Mouse (Mus musculus) kidney, postnatal 0 days (tissue): Measurements from ENCODE around the gene Dock6. TPM values are rescaled to one million over a fixed set of nuclear protein-coding genes. Genes with fewer than 3 reads are reported as not detected.
A peak's percentile ranks its signal among the peaks of the same experiment; 100 is the strongest.
"Not testable (repeated sequence)": the region's sequence is repeated elsewhere in the genome, so short reads cannot be mapped to it uniquely, and the experiment has no call there.

Experiments
- ATAC-seq: fragments of 200-750 bp; cut with Nextera tagmentation; replicated peaks from 2 replicates; pipeline ENCODE4 v1.8.0; 2017; ENCODE audit warnings: low read depth, moderate number of reproducible peaks, moderate TSS enrichment, moderate library complexity; ENCODE audit not compliant: low FRiP score
- DNase-seq: peaks from one replicate; pipeline ENCODE4 v3.0.0-alpha.2; 2016; ENCODE audit warnings: low spot score
- H3K27ac ChIP-seq: fragments of 300-500 bp; sonication (generic); 2 replicates; pipeline ENCODE4 v1.5.1; 2014; ENCODE audit warnings: mild to moderate bottlenecking
- H3K27me3 ChIP-seq: fragments of 300-500 bp; sonication (generic); 2 replicates; pipeline ENCODE4 v1.6.1; 2014; ENCODE audit warnings: low read length, mixed read lengths; ENCODE audit not compliant: insufficient read depth
- H3K36me3 ChIP-seq: fragments of 300-500 bp; sonication (generic); 2 replicates; pipeline ENCODE4 v1.6.1; 2014; ENCODE audit warnings: low read length, mixed read lengths; ENCODE audit not compliant: insufficient read depth
- H3K4me1 ChIP-seq: fragments of 300-500 bp; sonication (generic); replicated peaks from 2 replicates; pipeline ENCODE4 v1.6.1; 2014; ENCODE audit warnings: antibody characterized with exemption, low read length, mixed read lengths; ENCODE audit not compliant: insufficient read depth
- H3K4me2 ChIP-seq: fragments of 300-500 bp; sonication (generic); 2 replicates; pipeline ENCODE4 v1.6.1; 2014; ENCODE audit warnings: mild to moderate bottlenecking, low read length, moderate library complexity, mixed read lengths
- H3K4me3 ChIP-seq: fragments of 300-500 bp; sonication (generic); replicated peaks from 2 replicates; pipeline ENCODE4 v1.5.1; 2014; ENCODE audit warnings: low read depth, low read length
- H3K9ac ChIP-seq: fragments of 300-500 bp; sonication (generic); 2 replicates; pipeline ENCODE4 v1.6.1; 2014; ENCODE audit warnings: low read depth, low read length
- H3K9me3 ChIP-seq: fragments of 300-500 bp; sonication (generic); replicated peaks from 2 replicates; pipeline ENCODE4 v1.6.1; 2016; ENCODE audit warnings: low read length, inconsistent platforms, mixed read lengths
- CTCF ChIP-seq: IDR thresholded peaks from 2 replicates; pipeline ENCODE4 v1.5.1; 2016; ENCODE audit warnings: antibody characterized with exemption, low read depth, mild to moderate bottlenecking, moderate library complexity
- WGBS: fragments of 180-500 bp; shearing (Covaris S2); extraction: QIAGEN DNeasy Blood & Tissue Kit; methylation state at CpG from one replicate; pipeline ENCODE4 v1.1.7; 2014; 5-methylcytosine and 5-hydroxymethylcytosine counted together
- polyA plus RNA-seq: library from polyadenylated mRNA; unstranded; fragments of >200 nt; fragmentation: Nextera tagmentation; extraction: Ambion mirVana; gene quantifications from 2 replicates; pipeline ENCODE4 v1.2.1, GENCODE M21; 2015

Dock6 gene
- polyA plus RNA-seq, 1 experiment from 2014 or later = 28.3 TPM

DNA sequence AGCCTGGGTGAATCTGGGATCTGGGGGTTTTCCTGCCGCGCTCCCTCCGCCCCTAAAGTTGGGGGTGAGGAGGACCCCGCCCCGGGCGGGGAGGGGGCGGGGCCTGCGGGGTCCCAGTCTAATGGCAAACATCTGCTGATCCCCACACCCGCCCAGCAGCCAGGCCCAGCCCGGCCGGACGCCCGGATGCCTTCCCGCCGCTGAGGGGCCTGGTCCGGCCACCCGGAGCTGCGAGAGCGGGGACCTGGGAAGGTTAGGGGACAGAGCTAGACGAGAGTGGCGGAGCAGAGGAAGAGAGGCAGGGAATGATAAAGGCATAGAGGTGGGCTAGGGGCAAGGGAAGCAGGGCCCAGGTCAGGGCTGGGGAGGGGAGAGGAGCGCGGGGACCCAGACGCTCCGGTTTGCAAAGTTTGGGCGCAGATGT lies 54.5 kb downstream of the Dock6 start:
- peak overlapping the region; percentile 80 for H3K9ac ChIP-seq
- WGBS = 1% methylated on average over 25 of the region's 26 CpGs
- no peaks in the 10 kb centered on the region for H3K27me3 ChIP-seq
- peak overlapping the region; percentile 92 for H3K27ac ChIP-seq
- peaks cover 14% of the 10 kb centered on the region for H3K4me1 ChIP-seq
- TF ChIP-seq CTCF = no peak
- H3K4me2 ChIP-seq = peak overlapping the region; percentile 69
- peak overlapping the region; percentile 76 for H3K4me3 ChIP-seq
- DNase-seq (peak; percentile 77), ATAC-seq (peak; percentile 62)
- no peaks in the 10 kb centered on the region for H3K9me3 ChIP-seq
- H3K36me3 ChIP-seq = peaks cover 25% of the 10 kb centered on the region

DNA sequence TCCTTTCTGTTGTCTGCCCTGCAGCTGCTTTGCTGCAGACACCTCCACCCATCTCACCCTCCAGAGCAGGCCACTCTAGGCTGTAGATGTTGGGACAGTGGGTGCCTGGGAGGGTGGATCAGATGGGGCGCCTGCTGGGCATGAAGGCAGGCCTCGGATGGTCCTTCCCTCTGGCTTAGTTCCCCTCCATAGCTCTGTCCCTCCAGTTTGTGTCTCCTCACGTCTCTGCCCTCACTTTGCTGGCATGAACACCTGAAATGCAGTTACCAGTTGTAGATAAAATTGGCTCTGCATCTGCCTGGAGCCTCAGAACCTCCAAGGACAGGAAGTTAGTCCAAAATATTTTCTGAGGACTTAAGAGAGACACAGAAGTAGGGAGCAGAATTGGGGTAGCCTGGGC lies 55.5 kb downstream of the Dock6 start:
- no peak for DNase-seq
- WGBS = 59% methylated on average over 3 of the region's 3 CpGs
- Histone ChIP-seq H3K4me1 (peaks cover 22% of the 10 kb centered on the region), H3K27me3 (no peaks in the 10 kb centered on the region), H3K4me3 (peak overlapping the region; percentile 76; the same call in 1 of the 2 replicates), H3K27ac (no peak overlapping the region), H3K36me3 (peaks cover 25% of the 10 kb centered on the region), H3K9ac (0 out of 2 replicates have a peak overlapping the region, but pooled peaks have one; percentile 40), H3K9me3 (no peaks in the 10 kb centered on the region), H3K4me2 (peak overlapping the region; percentile 69)
- no peak for TF ChIP-seq CTCF
- ATAC-seq = no peak

DNA sequence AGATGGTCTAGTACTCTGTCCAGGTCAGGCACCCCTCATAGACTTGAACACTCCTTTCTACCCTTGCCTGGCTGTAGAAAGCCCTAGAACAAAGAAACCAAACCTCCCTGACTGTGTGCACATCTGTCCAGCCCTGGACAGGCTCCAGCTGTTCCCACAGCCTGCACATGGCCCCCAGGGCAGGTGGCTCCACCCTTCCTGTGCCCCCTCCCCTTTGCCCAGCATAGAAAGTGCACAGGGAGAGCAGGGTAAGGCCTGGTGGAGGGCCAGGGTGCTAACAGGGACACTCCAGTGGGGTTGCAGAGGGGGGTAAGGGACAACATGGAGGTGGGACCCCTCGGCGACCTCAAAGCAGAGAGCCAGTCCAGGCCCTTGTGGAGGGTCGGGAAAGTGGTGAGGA lies 56.2 kb downstream of the Dock6 start:
- Histone ChIP-seq H3K9me3 (no peaks in the 10 kb centered on the region), H3K27me3 (no peaks in the 10 kb centered on the region), H3K4me1 (peaks cover 22% of the 10 kb centered on the region), H3K36me3 (peaks cover 25% of the 10 kb centered on the region), H3K4me3 (peak overlapping the region; percentile 18; the same call in 1 of the 2 replicates), H3K27ac (peak overlapping the region; percentile 63), H3K4me2 (peak overlapping the region; percentile 69), H3K9ac (peak overlapping the region; percentile 40; the same call in 1 of the 2 replicates)
- TF ChIP-seq CTCF = no peak
- peak; percentile 33 for DNase-seq
- WGBS = 44% methylated on average over 3 of the region's 3 CpGs
- no peak for ATAC-seq

DNA sequence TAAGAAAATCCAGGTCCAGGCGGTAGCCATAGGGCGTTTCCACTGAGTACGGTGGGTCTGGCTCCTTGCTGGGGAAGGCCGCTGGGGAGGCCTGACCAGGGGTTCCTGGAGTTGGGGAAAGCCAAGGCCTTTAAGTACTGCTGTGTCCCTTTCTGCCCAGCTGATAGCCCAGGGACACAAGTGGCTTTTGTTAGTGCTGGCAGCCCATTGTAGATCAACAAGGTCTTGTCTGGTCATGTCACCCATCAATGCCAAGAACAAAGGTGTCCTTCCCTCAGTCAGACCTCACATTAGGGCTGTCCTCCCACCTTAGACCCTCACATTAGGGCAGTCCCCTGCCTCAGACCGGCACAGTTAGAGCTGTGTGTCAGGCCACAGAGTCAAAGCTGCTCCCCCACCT lies 56.9 kb downstream of the Dock6 start:
- H3K4me2 ChIP-seq = peak overlapping the region; percentile 69
- no peak for DNase-seq
- TF ChIP-seq CTCF = no peak
- H3K27me3 ChIP-seq = no peaks in the 10 kb centered on the region
- H3K4me3 ChIP-seq = no peak overlapping the region
- H3K9ac ChIP-seq = no peak overlapping the region
- no peak for ATAC-seq
- H3K9me3 ChIP-seq = no peaks in the 10 kb centered on the region
- no peak overlapping the region for H3K27ac ChIP-seq
- peaks cover 22% of the 10 kb centered on the region for H3K4me1 ChIP-seq
- peaks cover 25% of the 10 kb centered on the region for H3K36me3 ChIP-seq
- WGBS = 77% methylated on average over 5 of the region's 5 CpGs

DNA sequence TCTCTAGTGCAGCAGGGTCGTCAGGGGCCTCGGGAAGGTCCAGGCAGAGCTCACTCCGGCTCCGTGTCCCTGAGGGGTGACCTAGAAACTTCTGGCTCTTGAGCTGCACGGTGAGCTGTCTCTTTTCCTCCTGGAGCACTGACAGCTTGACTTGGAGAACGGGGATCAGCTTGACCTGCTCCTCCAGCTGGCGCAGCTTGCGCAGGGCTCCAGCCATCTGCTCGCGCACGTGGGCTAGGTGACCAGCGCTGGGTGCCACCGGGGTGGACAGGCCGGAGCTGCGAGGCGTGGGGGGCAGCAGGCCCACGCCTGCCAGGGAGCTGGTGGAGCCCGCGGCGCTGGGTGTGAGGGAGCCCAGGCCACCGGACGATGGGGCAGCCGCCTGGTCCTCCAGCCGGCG lies 57.5 kb downstream of the Dock6 start:
- DNase-seq (no peak), ATAC-seq (no peak)
- H3K27me3 ChIP-seq = no peaks in the 10 kb centered on the region
- H3K9me3 ChIP-seq = no peaks in the 10 kb centered on the region
- WGBS = 96% methylated on average over 25 of the region's 25 CpGs
- H3K4me2 ChIP-seq = no peak overlapping the region
- H3K27ac ChIP-seq = no peak overlapping the region
- TF ChIP-seq CTCF = no peak
- H3K4me3 ChIP-seq = no peak overlapping the region
- peaks cover 26% of the 10 kb centered on the region for H3K4me1 ChIP-seq
- peaks cover 25% of the 10 kb centered on the region for H3K36me3 ChIP-seq
- no peak overlapping the region for H3K9ac ChIP-seq

DNA sequence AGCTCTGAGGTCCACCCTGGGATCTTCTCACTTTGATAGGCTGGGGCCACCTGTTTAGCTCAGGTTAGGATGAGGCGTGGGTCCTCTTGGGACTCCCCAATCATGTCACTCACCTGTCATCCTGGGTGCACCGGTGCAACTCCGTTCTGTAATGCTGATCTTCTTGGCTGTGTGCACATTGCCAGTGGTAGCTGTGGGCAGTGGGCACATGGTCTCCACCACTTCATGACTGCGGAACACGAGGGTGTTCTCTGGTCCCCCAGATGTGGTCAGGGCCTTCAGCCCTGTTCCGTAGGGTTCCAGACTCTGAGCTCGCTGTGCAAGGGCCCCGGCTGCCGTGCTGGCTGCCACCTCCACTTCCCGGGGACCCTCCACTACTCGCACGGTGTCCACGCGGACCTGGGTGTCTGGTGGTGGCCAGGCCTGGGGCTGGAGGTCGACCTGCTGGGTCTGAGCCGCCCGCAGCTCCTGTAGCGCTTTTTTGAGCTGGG lies 58.0 kb downstream of the Dock6 start:
- no peak for ATAC-seq
- no peak overlapping the region for H3K9ac ChIP-seq
- H3K4me1 ChIP-seq = peaks cover 26% of the 10 kb centered on the region
- no peak overlapping the region for H3K27ac ChIP-seq
- no peak for TF ChIP-seq CTCF
- peaks cover 27% of the 10 kb centered on the region for H3K36me3 ChIP-seq
- H3K9me3 ChIP-seq = no peaks in the 10 kb centered on the region
- WGBS = 92% methylated on average over 18 of the region's 18 CpGs
- DNase-seq = no peak
- H3K4me3 ChIP-seq = no peak overlapping the region
- no peaks in the 10 kb centered on the region for H3K27me3 ChIP-seq
- H3K4me2 ChIP-seq = no peak overlapping the region

DNA sequence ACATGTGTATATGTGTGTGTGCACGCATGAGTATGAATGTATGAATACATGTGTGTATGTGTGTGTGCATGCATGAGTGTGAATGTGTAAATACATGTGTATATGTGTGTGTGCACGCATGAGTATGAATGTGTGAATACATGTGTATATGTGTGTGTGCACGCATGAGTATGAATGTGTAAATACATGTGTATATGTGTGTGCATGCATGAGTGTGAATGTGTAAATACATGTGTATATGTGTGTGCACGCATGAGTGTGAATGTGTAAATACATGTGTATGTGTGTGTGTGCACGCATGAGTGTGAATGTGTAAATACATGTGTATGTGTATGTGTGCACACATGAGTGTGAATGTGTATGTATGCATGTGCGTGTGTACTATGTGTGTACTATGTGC lies 58.9 kb downstream of the Dock6 start:
- H3K4me1 ChIP-seq = peaks cover 26% of the 10 kb centered on the region
- H3K4me2 ChIP-seq, H3K27me3 ChIP-seq, ATAC-seq, H3K4me3 ChIP-seq, H3K9me3 ChIP-seq, H3K9ac ChIP-seq, DNase-seq, H3K27ac ChIP-seq: not testable (repeated sequence)
- peaks cover 32% of the 10 kb centered on the region for H3K36me3 ChIP-seq
- WGBS = 98% methylated on average over 6 of the region's 6 CpGs
